Mouse (Mus musculus): ENCODE results near the gene Srrm4.

Srrm4 gene

GRCm38 (mm10) chr5:116591346-116592048, at the start of gene Srrm4:
Gene Srrm4, minus strand, starts transcription at chr5:116591817.
- no peak for DNase-seq (ENCODE audit: low read depth)

- DNase-seq (ENCODE audit: low read depth), result no peak
Observed at GRCm38 (mm10) chr5:116592801-116593430, 1.3 kb upstream of the Srrm4 start.

DNA sequence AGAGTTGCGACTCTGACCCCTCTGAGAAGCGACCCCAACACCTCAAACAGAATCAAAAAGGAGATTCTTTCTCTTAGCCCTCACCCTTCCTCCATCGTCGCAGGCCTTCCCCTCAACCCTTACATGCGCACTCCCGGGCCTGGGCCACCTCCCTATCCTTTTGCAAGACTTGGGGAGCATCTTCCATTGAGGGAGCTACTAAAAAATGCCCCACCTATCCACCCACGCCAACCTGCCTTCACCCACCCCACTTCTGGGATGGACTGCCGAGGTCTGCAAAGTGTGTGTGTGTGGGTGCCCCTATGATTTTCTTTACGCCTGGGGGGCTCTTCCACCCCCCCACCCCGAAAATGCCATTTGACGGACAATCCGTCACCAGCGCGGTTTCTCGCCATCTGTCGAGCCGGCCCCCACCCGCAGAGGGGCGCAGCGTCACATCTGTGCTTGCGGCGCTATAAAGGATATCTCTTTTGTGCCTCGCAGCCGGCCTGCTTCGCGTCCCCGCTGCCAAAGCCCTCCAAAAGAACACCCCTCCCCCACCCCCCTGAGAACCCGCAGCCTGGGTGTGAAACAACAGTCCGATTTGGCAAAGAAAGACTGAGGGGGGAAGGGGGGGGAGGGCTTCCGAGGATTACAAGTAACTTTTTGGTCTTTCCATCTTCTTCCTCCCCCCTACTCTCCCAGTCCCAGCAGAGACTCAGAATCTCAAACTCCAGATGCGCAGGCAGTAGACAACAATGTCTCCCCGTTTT, 608 bp upstream of the Srrm4 start:
- DNase-seq (ENCODE audit: low read depth), result no peak

GRCm38 (mm10) chr5:116590698-116591097, 919 bp downstream of the Srrm4 start:
- DNase-seq (ENCODE audit: low read depth), result no peak

GRCm38 (mm10) chr5:116589631-116590030, 2.0 kb downstream of the Srrm4 start:
- DNase-seq (ENCODE audit: low read depth), result no peak

DNA sequence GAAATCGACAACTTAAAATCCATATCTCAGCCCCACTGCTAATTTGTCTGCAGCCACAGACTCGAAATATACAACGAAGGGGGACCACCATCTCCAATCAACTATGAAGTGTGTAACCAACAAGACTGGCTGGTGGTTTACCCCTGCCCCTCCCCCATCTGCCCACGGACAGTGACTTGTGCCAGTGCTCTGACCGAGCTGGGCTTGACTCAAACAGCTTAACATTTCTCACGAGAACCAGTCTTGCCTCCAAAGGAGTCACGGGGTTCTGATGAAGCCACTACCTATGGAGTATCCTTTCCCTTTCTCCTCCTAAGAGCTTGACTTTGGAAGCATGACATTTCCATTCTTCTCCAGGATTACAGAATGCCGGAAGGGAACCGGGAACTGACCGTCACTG, 2.8 kb downstream of the Srrm4 start:
- DNase-seq (ENCODE audit: low read depth), result no peak

- DNase-seq (ENCODE audit: low read depth), result no peak
Observed at GRCm38 (mm10) chr5:116579533-116579932, 12.1 kb downstream of the Srrm4 start.

DNA sequence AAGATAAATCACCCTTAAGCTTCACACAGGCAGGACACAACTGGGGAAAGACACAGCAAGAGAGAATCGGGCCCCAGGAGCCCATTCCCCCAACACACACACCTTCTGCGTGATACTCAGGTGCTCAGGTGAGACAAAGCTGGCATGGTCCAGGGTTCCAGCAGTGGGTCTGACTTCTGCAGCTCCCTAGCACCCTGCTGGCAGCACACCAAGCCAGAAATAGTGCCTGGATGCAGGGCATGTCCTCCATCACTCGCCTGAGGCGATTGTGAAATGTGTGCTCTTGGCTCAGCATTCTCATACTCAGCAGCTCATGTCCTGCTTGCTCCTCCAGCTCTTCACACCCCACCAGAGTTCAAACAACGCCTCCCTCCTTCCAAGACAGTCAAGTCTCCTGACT, 14.5 kb downstream of the Srrm4 start:
- no peak for DNase-seq (ENCODE audit: low read depth)

DNA sequence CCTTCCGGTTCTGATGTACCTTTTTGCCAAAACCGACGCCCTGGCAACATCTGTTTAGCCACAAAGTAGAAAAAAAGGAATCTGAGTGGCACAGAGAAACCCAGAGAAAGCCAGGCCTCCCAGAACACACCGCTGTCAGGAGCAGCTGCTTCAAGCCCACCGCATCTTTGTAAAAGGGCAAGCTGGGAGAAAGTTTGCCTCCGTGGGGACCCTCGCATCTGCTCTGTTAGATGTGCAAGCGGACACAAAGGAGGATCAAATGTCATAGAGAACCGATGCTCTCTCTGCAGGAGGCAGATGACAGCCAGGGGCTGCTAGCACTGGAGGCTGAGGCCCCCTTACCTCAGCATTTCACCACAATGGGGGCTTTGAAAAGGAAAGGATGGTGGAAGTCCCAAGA, 18.3 kb downstream of the Srrm4 start:
- DNase-seq (ENCODE audit: low read depth), result no peak

DNA sequence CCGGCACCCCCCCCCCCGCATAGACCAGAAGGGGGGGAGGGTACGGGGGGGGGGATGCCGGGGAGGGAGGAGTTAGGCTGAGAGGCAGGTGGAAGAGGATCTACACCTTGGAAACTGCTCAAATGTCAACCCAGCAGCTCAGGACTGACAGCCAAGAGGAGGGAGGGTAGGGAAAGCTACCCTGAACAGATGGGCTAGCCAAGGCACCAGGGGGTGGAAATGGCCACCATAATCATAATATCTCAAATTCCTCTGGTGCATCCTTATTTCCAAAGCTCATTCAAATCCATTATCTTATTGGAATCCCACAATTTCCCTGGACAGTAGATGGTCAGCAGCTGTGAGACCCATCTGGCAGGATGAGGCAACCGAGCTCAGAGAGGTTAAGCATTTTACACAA, 19.7 kb downstream of the Srrm4 start:
- DNase-seq (ENCODE audit: low read depth), result no peak

GRCm38 (mm10) chr5:116571232-116571861, 20.3 kb downstream of the Srrm4 start:
- DNase-seq (ENCODE audit: low read depth), result no peak

DNA sequence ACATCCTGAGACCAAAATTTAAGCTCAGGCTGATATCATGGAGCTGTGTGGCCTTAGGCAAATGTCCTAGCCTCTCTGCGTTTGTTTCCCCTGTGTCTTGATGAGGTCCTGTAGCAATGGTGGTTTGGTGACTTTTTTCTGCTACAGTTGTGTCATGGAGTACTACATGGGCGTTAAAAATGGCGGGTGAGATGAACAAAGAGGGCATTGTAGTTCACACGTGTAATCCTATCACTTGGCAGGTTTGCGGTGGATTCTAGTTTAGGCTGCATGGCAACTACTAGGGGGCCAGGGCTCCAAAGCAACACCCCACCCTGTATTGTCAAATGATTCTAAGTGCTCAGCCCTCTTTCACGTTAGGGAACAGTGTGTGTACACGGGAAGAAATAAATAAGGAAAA, 21.1 kb downstream of the Srrm4 start:
- DNase-seq (ENCODE audit: low read depth), result no peak

GRCm38 (mm10) chr5:116569629-116570028, 22.0 kb downstream of the Srrm4 start:
- no peak for DNase-seq (ENCODE audit: low read depth)

- DNase-seq (ENCODE audit: low read depth), result no peak
Observed at GRCm38 (mm10) chr5:116568050-116568449, 23.6 kb downstream of the Srrm4 start.

GRCm38 (mm10) chr5:116567298-116567697, 24.3 kb downstream of the Srrm4 start:
- DNase-seq (ENCODE audit: low read depth), result no peak

DNA sequence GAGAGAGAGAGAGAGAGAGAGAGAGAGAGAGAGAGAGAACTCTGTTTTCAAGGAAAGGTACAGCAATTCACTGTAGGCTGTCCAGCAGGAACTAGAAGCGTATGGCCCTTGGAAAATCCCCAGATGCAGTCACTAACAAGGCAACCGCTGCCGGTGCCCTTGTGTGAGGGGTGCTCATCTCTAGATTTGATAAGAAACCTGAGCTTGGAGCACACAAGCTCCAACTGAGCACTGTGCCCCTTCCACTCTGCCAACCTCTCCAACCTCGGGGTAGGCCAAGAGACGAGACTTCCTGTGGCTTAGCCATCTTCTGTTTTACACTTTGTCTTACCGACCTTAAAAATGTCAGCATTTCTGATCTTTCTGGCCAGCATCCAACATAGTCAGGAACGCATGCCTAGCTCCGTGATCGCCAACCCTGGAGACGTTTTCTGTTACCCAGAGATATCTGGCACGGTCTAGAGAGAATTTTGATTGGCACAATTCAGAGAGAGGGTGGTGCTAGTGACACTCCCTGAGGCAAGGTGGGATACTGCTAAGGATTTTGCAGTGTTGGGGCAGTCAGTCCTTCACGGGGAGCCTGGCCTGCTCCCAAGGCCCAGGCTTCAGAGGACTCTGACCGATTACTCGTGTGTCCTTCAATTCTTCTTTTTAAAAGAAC, 25.1 kb downstream of the Srrm4 start:
- DNase-seq (ENCODE audit: low read depth), result no peak

DNA sequence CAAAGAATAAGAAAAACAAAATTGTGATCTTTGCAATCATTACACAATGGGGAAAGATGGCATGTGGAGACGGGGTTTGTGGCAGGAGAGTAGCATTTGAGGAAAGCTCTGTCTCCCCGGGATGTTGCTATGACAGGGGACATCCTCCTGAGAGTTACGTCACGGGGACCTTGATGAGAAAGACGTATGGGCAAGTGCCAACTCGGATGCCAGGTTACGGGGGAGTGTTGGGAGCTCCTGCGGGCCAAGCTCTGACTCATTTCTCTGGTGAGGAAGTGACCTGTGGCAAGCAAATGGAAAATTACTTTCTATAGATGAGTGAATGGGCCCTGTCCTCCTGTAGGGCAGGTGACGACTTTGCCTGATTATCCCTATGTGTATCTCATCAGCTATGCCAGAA, 26.0 kb downstream of the Srrm4 start:
- DNase-seq (ENCODE audit: low read depth), result no peak

- DNase-seq (ENCODE audit: low read depth), result no peak
Observed at GRCm38 (mm10) chr5:116564391-116564790, 27.2 kb downstream of the Srrm4 start.

DNA sequence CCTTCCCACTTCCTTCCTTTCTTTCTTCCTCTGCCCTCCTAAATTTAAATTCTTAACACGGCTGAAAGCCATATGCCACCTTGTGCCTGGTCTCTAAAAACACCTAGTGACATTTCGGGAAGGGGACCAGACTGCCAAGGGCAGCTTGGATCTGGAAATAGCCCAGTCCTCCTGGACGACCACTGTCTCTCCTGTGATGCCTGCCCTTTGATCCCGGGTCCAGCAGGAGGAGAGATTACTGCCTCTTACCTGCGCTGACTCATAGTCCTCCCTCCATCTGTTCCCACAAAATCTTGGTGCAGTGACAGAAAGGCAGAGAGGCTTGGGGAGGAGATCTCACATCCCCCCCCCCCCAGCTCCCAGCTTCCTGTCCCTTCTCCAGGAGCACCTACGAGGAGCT, 27.9 kb downstream of the Srrm4 start:
- DNase-seq (ENCODE audit: low read depth), result no peak

DNA sequence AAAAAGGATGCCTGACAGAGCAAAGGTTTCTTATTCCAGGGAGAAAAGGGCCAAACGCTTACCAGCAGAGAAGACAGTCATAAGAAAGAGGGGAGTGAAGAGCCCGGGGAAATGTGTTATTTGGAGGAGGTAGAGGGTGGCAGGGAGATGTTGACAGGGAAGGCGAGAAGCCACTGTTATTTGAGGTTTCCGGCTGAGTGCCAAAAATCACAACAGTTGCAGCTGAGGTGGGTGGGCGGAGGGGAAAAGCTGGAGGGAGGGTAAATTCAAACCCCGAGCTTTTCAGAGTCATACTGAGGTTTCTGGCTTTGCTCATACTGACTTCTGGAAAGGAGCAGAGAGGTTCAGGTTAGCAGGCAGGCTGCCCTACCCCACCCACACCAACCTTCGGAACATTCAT, 32.5 kb downstream of the Srrm4 start:
- DNase-seq (ENCODE audit: low read depth), result no peak

DNA sequence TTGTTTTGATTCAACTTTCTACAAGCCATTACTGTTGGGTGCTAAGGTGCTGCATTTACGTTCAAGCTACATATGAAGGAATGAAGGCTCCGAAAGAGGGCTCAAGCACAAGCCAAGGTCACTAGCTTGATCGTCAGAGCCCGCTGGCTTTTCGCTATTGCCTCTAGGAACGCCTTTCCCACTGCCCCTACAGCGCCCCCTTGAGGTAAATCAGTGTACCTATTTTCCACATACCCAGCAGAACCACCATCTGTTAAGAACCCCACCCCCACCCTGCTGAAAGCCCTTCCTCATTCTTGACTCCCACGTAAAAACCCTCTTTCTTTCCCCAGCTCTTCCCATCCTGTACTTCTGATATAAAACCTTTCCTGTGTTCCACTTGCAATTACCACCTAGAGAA, 35.0 kb downstream of the Srrm4 start:
- DNase-seq (ENCODE audit: low read depth), result no peak

DNA sequence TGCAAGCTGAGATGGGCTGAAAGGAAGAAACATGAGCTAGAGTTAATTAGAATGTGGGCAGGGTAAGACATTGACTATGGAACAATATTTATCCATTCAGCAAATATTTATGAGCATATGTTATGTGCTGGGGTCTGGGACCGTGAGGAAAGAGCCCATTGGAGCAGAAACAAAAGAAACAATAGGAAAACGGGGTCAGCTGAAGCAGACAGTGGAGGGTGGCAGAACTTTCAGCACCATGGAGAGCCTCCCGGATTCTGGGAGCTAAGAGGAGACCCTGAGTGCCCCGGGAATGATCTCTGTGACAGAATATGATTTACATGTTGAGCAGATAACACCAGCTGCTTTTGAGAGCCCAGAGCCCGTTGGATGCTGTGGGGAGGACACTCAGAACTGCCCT, 37.7 kb downstream of the Srrm4 start:
- DNase-seq (ENCODE audit: low read depth), result no peak

Measured in fibroblast of lung, adult 2 months (primary cell).